Mouse (Mus musculus): ENCODE data around the gene Col6a4. TPM values are rescaled to one million over a fixed set of nuclear protein-coding genes. Genes with fewer than 3 reads are reported as not detected.

Gene Col6a4
- polyA plus RNA-seq, 1 experiment from 2014 or later: 19.3 TPM

DNA sequence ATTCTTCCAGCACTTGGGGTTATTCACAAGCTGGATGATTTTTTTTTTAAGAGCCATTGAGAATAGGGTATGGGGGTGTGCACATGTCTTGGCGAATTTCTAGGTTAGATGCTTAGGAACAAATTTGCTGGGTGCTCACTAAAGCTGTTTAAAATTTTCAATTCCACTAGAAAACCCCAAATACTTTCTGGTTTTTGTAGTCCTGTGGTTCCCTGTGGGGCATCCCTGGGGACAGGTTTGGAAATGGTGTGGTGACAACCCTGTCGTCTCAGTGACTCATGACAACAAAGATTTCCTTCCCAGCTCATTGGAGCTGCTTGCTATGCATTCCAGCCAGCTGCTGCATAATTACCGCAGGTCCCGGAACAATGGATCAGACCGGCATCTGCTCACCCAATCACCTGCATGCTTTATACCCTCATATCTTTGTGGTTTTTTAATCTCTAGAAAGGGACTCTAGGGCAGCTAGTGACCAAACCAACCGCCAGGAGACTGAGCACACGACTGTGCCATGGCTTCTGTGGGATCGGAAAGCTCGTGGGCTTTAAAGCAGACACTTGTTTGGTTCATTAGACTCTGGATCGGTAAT lies 111.6 kb downstream of the Col6a4 start:
- 40% methylated on average over 10 of the region's 10 CpGs for WGBS
- Histone ChIP-seq H3K27me3 (ENCODE audit: control insufficient read depth, insufficient read depth, low read length) (no peaks in the 10 kb centered on the region), H3K4me2 (replicated peaks; ENCODE audit: low read depth) (no peak overlapping the region), H3K4me3 (ENCODE audit: low read depth, low read length) (no peak overlapping the region), H3K9ac (ENCODE audit: low read length) (no peak overlapping the region), H3K27ac (replicated peaks) (no peak overlapping the region), H3K36me3 (ENCODE audit: control insufficient read depth, insufficient read depth, low read length) (no peaks in the 10 kb centered on the region), H3K4me1 (replicated peaks; ENCODE audit: control insufficient read depth, insufficient read depth) (no peaks in the 10 kb centered on the region), H3K9me3 (ENCODE audit: control insufficient read depth, low read length) (no peaks in the 10 kb centered on the region)
- DNase-seq (ENCODE audit: low spot score) (peak; percentile 17), ATAC-seq (ENCODE audit: low FRiP score, low TSS enrichment) (peak; percentile 59; the same call in 1 of the 2 replicates)
- TF ChIP-seq CTCF (IDR thresholded peaks at IDR 0.05; ENCODE audit: low read depth): no peak
- no peak for TF ChIP-seq EP300 (optimal IDR thresholded peaks at IDR 0.05)

DNA sequence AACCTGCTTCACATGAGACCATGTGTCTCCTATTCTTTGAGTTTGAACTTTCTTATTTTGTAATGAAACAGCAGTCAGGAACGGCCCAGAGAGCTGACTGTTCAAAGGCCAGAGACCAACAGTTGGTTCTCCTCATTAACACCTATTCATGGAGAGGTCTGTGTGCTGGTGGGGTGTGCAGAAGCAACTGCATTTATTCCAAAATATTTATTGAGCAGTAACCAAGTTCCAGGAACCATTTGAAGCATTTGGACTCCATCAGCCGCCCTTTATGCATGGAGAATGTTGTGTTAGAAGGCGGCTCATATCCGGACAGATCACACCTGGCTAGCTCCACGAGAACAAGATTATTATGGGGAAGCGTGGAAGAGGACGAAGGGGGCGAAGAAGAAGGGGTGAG lies 118.1 kb downstream of the Col6a4 start:
- Histone ChIP-seq H3K4me2 (replicated peaks; ENCODE audit: low read depth) (no peak overlapping the region), H3K9ac (ENCODE audit: low read length) (no peak overlapping the region), H3K4me1 (replicated peaks; ENCODE audit: control insufficient read depth, insufficient read depth) (no peaks in the 10 kb centered on the region), H3K4me3 (ENCODE audit: low read depth, low read length) (no peak overlapping the region), H3K27me3 (ENCODE audit: control insufficient read depth, insufficient read depth, low read length) (no peaks in the 10 kb centered on the region), H3K9me3 (ENCODE audit: control insufficient read depth, low read length) (no peaks in the 10 kb centered on the region), H3K27ac (replicated peaks) (no peak overlapping the region), H3K36me3 (ENCODE audit: control insufficient read depth, insufficient read depth, low read length) (no peaks in the 10 kb centered on the region)
- ATAC-seq (ENCODE audit: low FRiP score, low TSS enrichment) (no peak), DNase-seq (ENCODE audit: low spot score) (no peak)
- WGBS: 72% methylated on average over 8 of the region's 8 CpGs
- TF ChIP-seq CTCF (IDR thresholded peaks at IDR 0.05; ENCODE audit: low read depth) (no peak), EP300 (optimal IDR thresholded peaks at IDR 0.05) (no peak)

- ATAC-seq (ENCODE audit: low FRiP score, low TSS enrichment) (no peak), DNase-seq (ENCODE audit: low spot score) (no peak)
- H3K9me3 ChIP-seq (ENCODE audit: control insufficient read depth, low read length): no peaks in the 10 kb centered on the region
- TF ChIP-seq CTCF (IDR thresholded peaks at IDR 0.05; ENCODE audit: low read depth): no peak
- no peak for TF ChIP-seq EP300 (optimal IDR thresholded peaks at IDR 0.05)
- H3K27ac ChIP-seq (replicated peaks): no peak overlapping the region
- WGBS: 26% methylated on average over 13 of the region's 13 CpGs
- no peaks in the 10 kb centered on the region for H3K36me3 ChIP-seq (ENCODE audit: control insufficient read depth, insufficient read depth, low read length)
- H3K4me2 ChIP-seq (replicated peaks; ENCODE audit: low read depth): no peak overlapping the region
- no peak overlapping the region for H3K4me3 ChIP-seq (ENCODE audit: low read depth, low read length)
- H3K27me3 ChIP-seq (ENCODE audit: control insufficient read depth, insufficient read depth, low read length): no peaks in the 10 kb centered on the region
- no peaks in the 10 kb centered on the region for H3K4me1 ChIP-seq (replicated peaks; ENCODE audit: control insufficient read depth, insufficient read depth)
- no peak overlapping the region for H3K9ac ChIP-seq (ENCODE audit: low read length)
Measured at GRCm38 (mm10) chr9:105976871-105977270, 119.7 kb downstream of the Col6a4 start.

GRCm38 (mm10) chr9:105976314-105976713 lies 120.3 kb downstream of the Col6a4 start:
- no peaks in the 10 kb centered on the region for H3K4me1 ChIP-seq (replicated peaks; ENCODE audit: control insufficient read depth, insufficient read depth)
- no peak overlapping the region for H3K9ac ChIP-seq (ENCODE audit: low read length)
- TF ChIP-seq EP300 (optimal IDR thresholded peaks at IDR 0.05): no peak
- TF ChIP-seq CTCF (IDR thresholded peaks at IDR 0.05; ENCODE audit: low read depth): no peak
- no peaks in the 10 kb centered on the region for H3K9me3 ChIP-seq (ENCODE audit: control insufficient read depth, low read length)
- DNase-seq (ENCODE audit: low spot score) (no peak), ATAC-seq (ENCODE audit: low FRiP score, low TSS enrichment) (no peak)
- no peaks in the 10 kb centered on the region for H3K27me3 ChIP-seq (ENCODE audit: control insufficient read depth, insufficient read depth, low read length)
- H3K4me2 ChIP-seq (replicated peaks; ENCODE audit: low read depth): no peak overlapping the region
- 51% methylated on average over 6 of the region's 6 CpGs for WGBS
- H3K4me3 ChIP-seq (ENCODE audit: low read depth, low read length): no peak overlapping the region
- no peak overlapping the region for H3K27ac ChIP-seq (replicated peaks)
- H3K36me3 ChIP-seq (ENCODE audit: control insufficient read depth, insufficient read depth, low read length): no peaks in the 10 kb centered on the region

DNA sequence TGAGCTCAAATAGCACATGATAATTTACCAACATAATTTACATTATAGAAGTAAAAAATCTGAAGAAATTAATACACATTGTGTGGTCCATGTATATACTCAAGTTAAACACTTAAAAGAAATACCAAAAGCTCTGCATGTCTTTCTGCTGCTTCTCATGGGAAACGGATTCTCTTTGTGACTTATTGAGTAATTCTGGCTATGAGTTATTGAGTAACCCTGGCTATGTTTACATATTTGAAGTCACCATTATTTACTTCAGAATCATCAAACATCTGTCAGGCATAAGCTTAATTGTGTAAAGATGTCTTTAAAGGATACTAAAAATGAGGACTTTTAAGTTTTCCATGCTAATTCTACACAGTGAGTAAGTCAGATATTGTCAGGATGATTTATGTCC lies 122.8 kb downstream of the Col6a4 start:
- DNase-seq (ENCODE audit: low spot score) (no peak), ATAC-seq (ENCODE audit: low FRiP score, low TSS enrichment) (no peak)
- Histone ChIP-seq H3K27me3 (ENCODE audit: control insufficient read depth, insufficient read depth, low read length) (no peaks in the 10 kb centered on the region), H3K4me3 (ENCODE audit: low read depth, low read length) (no peak overlapping the region), H3K9ac (ENCODE audit: low read length) (no peak overlapping the region), H3K27ac (replicated peaks) (no peak overlapping the region), H3K4me2 (replicated peaks; ENCODE audit: low read depth) (no peak overlapping the region), H3K36me3 (ENCODE audit: control insufficient read depth, insufficient read depth, low read length) (no peaks in the 10 kb centered on the region), H3K9me3 (ENCODE audit: control insufficient read depth, low read length) (no peaks in the 10 kb centered on the region), H3K4me1 (replicated peaks; ENCODE audit: control insufficient read depth, insufficient read depth) (no peaks in the 10 kb centered on the region)
- 15% methylated on average over 1 of the region's 1 CpGs for WGBS
- TF ChIP-seq EP300 (optimal IDR thresholded peaks at IDR 0.05) (peak; percentile 60), CTCF (IDR thresholded peaks at IDR 0.05; ENCODE audit: low read depth) (no peak)

DNA sequence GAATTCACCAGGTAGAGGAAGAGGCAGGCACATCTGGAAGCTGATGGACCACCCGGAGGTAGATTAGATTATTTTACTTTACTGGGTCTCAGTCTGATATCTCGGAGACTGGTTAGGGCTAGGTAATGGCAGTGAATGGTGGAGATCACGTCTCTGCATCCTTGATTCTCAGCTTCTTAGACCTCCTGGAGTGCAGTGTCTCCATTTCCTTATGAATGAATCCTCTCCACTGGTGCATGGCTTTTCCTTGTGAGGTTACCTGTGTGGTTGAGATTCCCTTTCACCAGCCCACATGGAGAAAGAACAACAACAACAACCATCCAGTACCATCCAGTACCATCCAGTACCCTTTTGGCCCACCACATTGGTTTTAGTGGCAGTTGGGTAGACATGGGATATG lies 124.6 kb downstream of the Col6a4 start:
- no peak for ATAC-seq (ENCODE audit: low FRiP score, low TSS enrichment)
- no peak for DNase-seq (ENCODE audit: low spot score)
- Histone ChIP-seq H3K27ac (replicated peaks) (0 out of 2 replicates have a peak overlapping the region, but pooled peaks have one; percentile 4), H3K4me3 (ENCODE audit: low read depth, low read length) (no peak overlapping the region), H3K36me3 (ENCODE audit: control insufficient read depth, insufficient read depth, low read length) (no peaks in the 10 kb centered on the region), H3K4me1 (replicated peaks; ENCODE audit: control insufficient read depth, insufficient read depth) (no peaks in the 10 kb centered on the region), H3K4me2 (replicated peaks; ENCODE audit: low read depth) (no peak overlapping the region), H3K9me3 (ENCODE audit: control insufficient read depth, low read length) (no peaks in the 10 kb centered on the region), H3K27me3 (ENCODE audit: control insufficient read depth, insufficient read depth, low read length) (no peaks in the 10 kb centered on the region), H3K9ac (ENCODE audit: low read length) (no peak overlapping the region)
- WGBS: 92% methylated on average over 3 of the region's 3 CpGs
- TF ChIP-seq EP300 (optimal IDR thresholded peaks at IDR 0.05) (no peak), CTCF (IDR thresholded peaks at IDR 0.05; ENCODE audit: low read depth) (no peak)

Measured in stomach, postnatal 0 days (tissue).